Mouse (Mus musculus): Measurements from ENCODE around the gene Epdr1. TPM values are rescaled to one million over a fixed set of nuclear protein-coding genes. Genes with fewer than 3 reads are reported as not detected.

Epdr1 gene
- 1 to 10 TPM in 1 of 26 experiments, under 1 TPM in 1, not detected in 24; 0.58 to 4.7 TPM for total RNA-seq (2018; cell fraction: chromatin; rRNA removed)
- under 1 TPM; 0.12 to 0.90 (median 0.33) TPM for total RNA-seq (2018; cell fraction: cytosol; rRNA removed)
- total RNA-seq (2018; cell fraction: nucleus; rRNA removed), result 1 to 10 TPM in 4 of 26 experiments, under 1 TPM in 17, not detected in 5; 0.24 to 1.2 (median 0.51) TPM
- polyA plus RNA-seq (2018), result 0.23 to 0.67 TPM (median 0.46 TPM) in 3 replicates

DNA sequence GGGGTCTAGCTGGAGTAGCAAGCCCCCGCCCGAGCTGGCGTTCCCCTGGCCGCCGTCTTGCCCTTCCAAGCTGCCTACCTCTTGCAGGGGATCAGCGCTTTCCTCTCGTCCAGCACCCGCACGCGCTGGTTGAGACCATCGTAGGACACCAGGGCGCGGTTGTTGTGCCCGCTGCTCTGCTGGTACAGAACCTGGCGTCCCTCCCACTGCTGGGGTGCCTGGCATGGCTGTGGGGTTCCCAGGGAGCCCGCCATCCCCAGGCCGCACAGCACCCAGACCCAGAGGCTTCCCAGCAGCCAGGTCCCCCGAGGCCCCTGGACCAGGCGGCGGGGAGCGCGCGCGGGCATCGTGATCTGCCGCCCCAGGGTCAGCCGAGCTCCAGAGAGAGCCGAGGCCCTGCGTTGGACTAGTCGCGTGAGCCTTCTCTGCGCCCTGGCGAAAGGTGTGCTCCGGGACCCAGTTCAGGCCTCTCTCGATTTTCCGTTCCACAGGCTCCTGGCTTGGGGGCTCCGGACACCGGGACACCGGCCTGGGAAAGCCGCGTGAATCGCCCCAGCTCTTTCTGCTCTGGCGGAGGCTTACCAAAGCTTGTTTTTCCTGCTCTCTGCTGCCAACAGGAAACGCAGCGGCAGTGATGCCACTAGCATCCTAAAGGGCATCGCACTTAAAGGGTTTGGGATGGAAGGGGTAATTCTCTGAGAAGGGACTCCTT is at the start of gene Epdr1:
Gene Epdr1 (minus strand): TSS at position 712 of the 712 bp plus-strand sequence.
- peak within 1 kb of the TSS; percentile 16; the same call in 1 of the 2 replicates for H3K4me3 ChIP-seq (ENCODE audit: inconsistent target)
- no peaks in the 10 kb centered on the region for H3K36me3 ChIP-seq (ENCODE audit: inconsistent target)
- 1% methylated on average over 45 of the region's 46 CpGs for WGBS (ENCODE audit: missing documents)
- H3K27ac ChIP-seq, result no peak within 1 kb of the TSS
- H3K79me2 ChIP-seq (ENCODE audit: inconsistent target), result no peaks in the 10 kb centered on the region

DNA sequence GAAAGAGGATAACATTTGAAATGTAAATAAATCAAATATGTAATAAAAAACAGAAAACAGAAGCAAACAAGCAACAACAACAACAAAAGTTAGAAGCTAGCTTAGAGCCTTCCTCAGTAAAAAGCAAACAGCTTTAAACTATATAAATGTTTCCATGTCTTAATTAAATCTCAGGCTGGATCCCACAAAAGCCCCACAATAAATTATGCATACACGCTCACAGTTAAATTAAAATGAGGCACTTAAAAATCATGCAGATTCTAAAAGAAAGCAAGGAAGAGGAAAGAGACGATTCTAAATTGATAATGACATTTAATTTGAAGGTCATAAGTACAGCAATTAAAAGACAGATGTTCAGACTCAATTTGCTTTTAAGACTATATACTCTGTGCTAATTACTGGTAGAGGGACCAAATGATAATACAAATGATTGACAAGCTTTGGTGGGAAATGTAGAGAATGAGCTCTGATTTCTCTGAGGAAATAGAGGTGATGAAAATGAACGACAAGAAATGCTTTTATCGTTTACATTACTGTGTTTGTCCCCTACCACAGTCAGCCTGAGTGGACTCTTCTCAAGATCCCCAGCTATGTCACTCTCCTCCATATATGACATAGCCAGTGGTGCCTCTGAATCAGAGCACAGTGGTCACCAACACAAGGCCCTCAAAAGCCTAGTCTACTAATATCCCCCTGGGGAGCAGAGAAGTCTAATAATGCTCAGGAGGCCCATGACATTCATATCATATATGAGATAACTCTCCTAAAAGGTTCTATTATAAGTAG is 48.8 kb upstream of the Epdr1 start:
- Histone ChIP-seq H3K4me3 (ENCODE audit: inconsistent target) (no peak overlapping the region), H3K79me2 (ENCODE audit: inconsistent target) (no peaks in the 10 kb centered on the region), H3K27ac (no peak overlapping the region), H3K36me3 (ENCODE audit: inconsistent target) (no peaks in the 10 kb centered on the region)
- 92% methylated on average over 4 of the region's 4 CpGs for WGBS (ENCODE audit: missing documents)

DNA sequence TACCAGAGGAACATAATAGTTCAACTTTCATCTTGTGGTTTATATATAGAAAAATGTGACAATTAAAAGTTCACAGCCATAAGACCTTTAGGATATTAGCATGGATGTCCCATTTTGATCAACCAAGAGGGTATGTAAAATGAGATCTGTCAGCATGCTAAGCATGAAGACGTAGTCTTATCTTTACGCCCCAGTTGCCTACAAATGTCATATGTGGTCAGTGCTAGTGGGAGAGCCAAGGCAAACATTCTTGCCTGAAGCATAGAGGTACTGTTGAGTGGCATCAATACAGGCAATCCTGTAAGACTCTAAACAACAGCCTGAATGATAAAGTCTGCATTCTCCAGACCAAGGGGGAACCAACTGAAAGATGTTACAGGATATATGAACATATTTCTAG is 32.7 kb upstream of the Epdr1 start:
- Histone ChIP-seq H3K79me2 (ENCODE audit: inconsistent target) (no peaks in the 10 kb centered on the region), H3K4me3 (ENCODE audit: inconsistent target) (no peak overlapping the region), H3K27ac (no peak overlapping the region), H3K36me3 (ENCODE audit: inconsistent target) (no peaks in the 10 kb centered on the region)
- WGBS (ENCODE audit: missing documents), result 95% methylated on average over 2 of the region's 2 CpGs

- Histone ChIP-seq H3K79me2 (ENCODE audit: inconsistent target) (no peaks in the 10 kb centered on the region), H3K36me3 (ENCODE audit: inconsistent target) (no peaks in the 10 kb centered on the region), H3K27ac (no peak overlapping the region), H3K4me3 (ENCODE audit: inconsistent target) (no peak overlapping the region)
- 100% methylated on average over 2 of the region's 2 CpGs for WGBS (ENCODE audit: missing documents)
Measured at GRCm38 (mm10) chr13:19649824-19650223, 30.1 kb upstream of the Epdr1 start.

GRCm38 (mm10) chr13:19644225-19644624 is 24.5 kb upstream of the Epdr1 start:
- no peak overlapping the region for H3K4me3 ChIP-seq (ENCODE audit: inconsistent target)
- no peak overlapping the region for H3K27ac ChIP-seq
- no peaks in the 10 kb centered on the region for H3K36me3 ChIP-seq (ENCODE audit: inconsistent target)
- 85% methylated on average over 2 of the region's 2 CpGs for WGBS (ENCODE audit: missing documents)
- H3K79me2 ChIP-seq (ENCODE audit: inconsistent target), result no peaks in the 10 kb centered on the region

DNA sequence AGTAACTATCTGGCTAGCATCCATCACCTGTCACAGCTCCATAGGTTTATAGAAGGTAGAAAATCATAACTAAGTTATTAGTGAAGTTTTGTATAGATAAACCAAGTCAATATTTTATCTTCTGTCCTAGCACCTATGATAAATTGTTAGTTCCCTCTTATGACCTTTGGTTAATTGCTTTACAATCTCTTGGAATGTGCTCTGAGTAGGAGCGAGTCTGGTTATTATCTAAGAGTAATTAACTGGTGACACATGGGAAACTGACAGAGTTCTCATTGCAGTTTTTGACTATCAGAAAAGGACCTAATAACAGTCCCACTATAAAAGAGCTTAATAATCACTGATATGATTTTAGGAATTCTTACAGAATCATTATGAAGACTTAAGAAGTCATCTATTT is 23.8 kb upstream of the Epdr1 start:
- no peak overlapping the region for H3K4me3 ChIP-seq (ENCODE audit: inconsistent target)
- no peaks in the 10 kb centered on the region for H3K79me2 ChIP-seq (ENCODE audit: inconsistent target)
- no peaks in the 10 kb centered on the region for H3K36me3 ChIP-seq (ENCODE audit: inconsistent target)
- 90% methylated on average over 1 of the region's 1 CpGs for WGBS (ENCODE audit: missing documents)
- no peak overlapping the region for H3K27ac ChIP-seq

GRCm38 (mm10) chr13:19640203-19640851 is 20.6 kb upstream of the Epdr1 start:
- 76% methylated on average over 2 of the region's 2 CpGs for WGBS (ENCODE audit: missing documents)
- H3K79me2 ChIP-seq (ENCODE audit: inconsistent target), result no peaks in the 10 kb centered on the region

GRCm38 (mm10) chr13:19636131-19636530 is 16.4 kb upstream of the Epdr1 start:
- WGBS (ENCODE audit: missing documents), result 44% methylated on average over 4 of the region's 4 CpGs
- H3K36me3 ChIP-seq (ENCODE audit: inconsistent target), result no peaks in the 10 kb centered on the region
- H3K27ac ChIP-seq, result no peak overlapping the region
- H3K4me3 ChIP-seq (ENCODE audit: inconsistent target), result no peak overlapping the region
- no peaks in the 10 kb centered on the region for H3K79me2 ChIP-seq (ENCODE audit: inconsistent target)

More at GRCm38 (mm10) chr13:19640203-19640851, 20.6 kb upstream of the Epdr1 start:
- no peaks in the 10 kb centered on the region for H3K36me3 ChIP-seq (ENCODE audit: inconsistent target)
- H3K4me3 ChIP-seq (ENCODE audit: inconsistent target), result no peak overlapping the region
- H3K27ac ChIP-seq, result no peak overlapping the region

DNA sequence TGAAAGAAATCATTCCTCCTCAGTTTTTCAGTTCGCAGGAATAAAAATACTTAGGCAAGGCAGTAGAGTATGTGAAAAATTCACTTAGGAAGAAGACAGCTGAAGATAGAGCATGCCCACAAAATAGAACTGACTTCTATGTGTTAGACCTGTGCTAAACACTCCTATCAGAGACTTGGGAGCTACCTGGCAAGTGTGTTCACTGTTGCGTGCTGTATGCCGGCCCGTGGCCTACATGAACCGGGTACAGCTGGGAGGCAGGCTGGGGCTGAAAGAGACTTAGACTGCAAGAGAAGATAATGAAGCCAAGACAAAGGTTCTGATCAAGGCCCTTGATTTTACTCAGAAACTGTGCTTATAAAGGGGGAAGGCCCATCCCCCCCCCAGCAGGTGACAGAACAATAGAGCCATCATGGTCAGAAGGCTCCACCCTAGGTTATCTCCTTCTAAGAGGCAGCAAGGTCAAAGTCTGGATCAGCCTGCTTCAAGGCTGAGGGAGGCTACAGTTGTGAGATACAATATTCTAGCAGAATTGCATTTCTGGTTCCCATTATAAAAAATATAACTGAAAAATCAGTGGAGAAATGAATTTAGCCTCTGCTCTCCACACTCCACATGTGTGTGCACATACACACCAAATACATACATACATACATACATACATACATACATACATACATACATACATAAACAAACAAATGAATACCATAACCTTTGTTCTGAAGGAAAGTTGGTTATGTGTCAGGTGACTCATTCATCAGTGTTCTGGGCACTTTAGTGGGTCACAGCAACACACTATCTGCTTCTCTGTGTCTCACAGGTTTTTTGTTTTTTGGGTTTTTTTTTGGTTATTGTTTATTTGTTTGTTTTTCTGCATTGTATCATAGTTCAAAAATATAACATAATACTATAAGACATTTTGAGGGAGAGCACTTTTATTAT is 11.3 kb upstream of the Epdr1 start:
- H3K36me3 ChIP-seq (ENCODE audit: inconsistent target), result no peaks in the 10 kb centered on the region
- no peak overlapping the region for H3K4me3 ChIP-seq (ENCODE audit: inconsistent target)
- no peaks in the 10 kb centered on the region for H3K79me2 ChIP-seq (ENCODE audit: inconsistent target)
- 98% methylated on average over 5 of the region's 5 CpGs for WGBS (ENCODE audit: missing documents)
- H3K27ac ChIP-seq, result no peak overlapping the region

- Histone ChIP-seq H3K36me3 (ENCODE audit: inconsistent target) (no peaks in the 10 kb centered on the region), H3K4me3 (ENCODE audit: inconsistent target) (no peak overlapping the region), H3K79me2 (ENCODE audit: inconsistent target) (no peaks in the 10 kb centered on the region), H3K27ac (no peak overlapping the region)
- 73% methylated on average over 1 of the region's 1 CpGs for WGBS (ENCODE audit: missing documents)
Measured at GRCm38 (mm10) chr13:19626473-19626872, 6.7 kb upstream of the Epdr1 start.

DNA sequence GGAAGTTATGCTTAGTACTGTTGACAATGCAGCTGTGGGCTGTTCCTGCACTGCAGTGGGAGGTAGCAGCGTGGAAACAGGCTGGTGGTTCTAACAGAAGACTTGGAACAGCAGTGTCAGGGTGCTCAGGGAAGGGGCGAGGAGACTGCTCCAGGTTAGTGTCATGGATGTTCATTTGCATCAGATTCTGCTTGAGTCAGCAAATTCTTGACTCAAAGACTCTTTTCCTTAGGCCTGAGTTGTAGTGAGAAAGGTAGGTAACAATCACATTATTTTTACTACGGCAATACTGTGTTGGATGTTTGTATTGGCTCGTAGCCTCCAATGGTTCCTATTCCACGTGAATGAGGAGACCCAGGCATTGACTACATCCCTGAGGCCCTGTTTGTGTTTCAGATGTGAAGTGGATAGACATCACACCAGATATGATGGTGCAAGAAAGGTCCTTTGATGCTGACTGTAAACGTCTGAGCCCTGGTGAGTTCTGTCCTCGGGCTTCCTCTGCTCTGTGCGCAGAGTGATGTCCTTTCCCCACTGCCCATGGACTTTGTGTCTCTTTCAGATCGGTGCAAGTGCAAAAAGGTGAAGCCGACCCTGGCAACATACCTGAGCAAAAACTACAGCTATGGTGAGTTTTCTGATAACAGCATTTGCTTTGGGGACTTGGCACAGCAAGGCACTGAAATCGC is 5.0 kb upstream of the Epdr1 start:
- Histone ChIP-seq H3K36me3 (ENCODE audit: inconsistent target) (no peaks in the 10 kb centered on the region), H3K4me3 (ENCODE audit: inconsistent target) (no peak overlapping the region), H3K27ac (no peak overlapping the region), H3K79me2 (ENCODE audit: inconsistent target) (no peaks in the 10 kb centered on the region)
- WGBS (ENCODE audit: missing documents), result 92% methylated on average over 9 of the region's 11 CpGs

DNA sequence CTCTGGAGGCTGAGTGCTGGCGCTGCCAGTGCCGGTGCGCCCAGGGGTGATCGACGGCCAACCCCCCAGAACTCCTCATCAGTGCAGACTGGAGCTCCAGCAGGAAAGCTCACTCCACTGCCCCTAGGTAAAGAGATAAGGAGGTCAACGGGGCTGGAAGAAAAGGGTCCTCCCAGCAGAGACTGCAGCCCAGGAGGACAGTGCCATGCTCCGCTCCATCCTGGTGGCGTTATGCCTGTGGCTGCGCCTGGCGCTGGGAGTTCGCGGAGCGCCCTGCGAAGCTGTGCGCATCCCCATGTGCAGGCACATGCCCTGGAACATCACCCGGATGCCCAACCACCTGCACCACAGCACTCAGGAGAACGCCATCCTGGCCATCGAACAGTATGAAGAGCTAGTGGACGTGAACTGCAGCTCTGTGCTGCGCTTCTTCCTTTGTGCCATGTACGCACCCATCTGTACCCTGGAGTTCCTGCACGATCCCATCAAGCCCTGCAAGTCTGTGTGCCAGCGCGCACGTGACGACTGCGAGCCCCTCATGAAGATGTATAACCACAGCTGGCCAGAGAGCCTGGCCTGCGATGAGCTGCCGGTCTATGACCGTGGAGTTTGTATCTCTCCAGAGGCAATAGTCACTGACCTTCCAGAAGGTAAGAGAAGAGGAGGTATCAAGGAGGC is 3.6 kb upstream of the Epdr1 start:
- WGBS (ENCODE audit: missing documents), result 31% methylated on average over 30 of the region's 30 CpGs
- no peaks in the 10 kb centered on the region for H3K36me3 ChIP-seq (ENCODE audit: inconsistent target)
- H3K27ac ChIP-seq, result no peak overlapping the region
- H3K4me3 ChIP-seq (ENCODE audit: inconsistent target), result no peak overlapping the region
- no peaks in the 10 kb centered on the region for H3K79me2 ChIP-seq (ENCODE audit: inconsistent target)
